Mouse (Mus musculus): ENCODE results near the gene Tmem50b. TPM values are rescaled to one million over a fixed set of nuclear protein-coding genes. Genes with fewer than 3 reads are reported as not detected.

The Tmem50b gene
- polyA plus RNA-seq (2017; shearing (Covaris generic)) = 40.6 TPM

GRCm38 (mm10) chr16:91597672-91598010 lies at the start of gene Tmem50b:
Gene Tmem50b, minus strand, starts transcription at chr16:91597800.

GRCm38 (mm10) chr16:91646681-91647419 lies 49.2 kb upstream of the Tmem50b start, which contains the start of gene Gart:
Gene Gart, minus strand, starts transcription at chr16:91646952.

GRCm38 (mm10) chr16:91618511-91619501 lies 21.2 kb upstream of the Tmem50b start, which contains the start of gene Dnajc28:
Gene Dnajc28, minus strand, starts transcription at chr16:91619026.

GRCm38 (mm10) chr16:91546836-91547741 lies 50.5 kb downstream of the Tmem50b start, which contains the start of gene Ifngr2:
Gene Ifngr2, plus strand, starts transcription at chr16:91547072.

Other genes with a start within 250 kb of the Tmem50b start
- 114 TPM for gene Ifnar2, start 225.0 kb downstream of the Tmem50b start, polyA plus RNA-seq (2017; shearing (Covaris generic))
- gene Gm21970, start 206.1 kb downstream of the Tmem50b start, polyA plus RNA-seq (2017; shearing (Covaris generic)) = not detected
- gene Il10rb, start 191.6 kb downstream of the Tmem50b start, polyA plus RNA-seq (2017; shearing (Covaris generic)) = 155 TPM
- gene Ifnar1, start 112.6 kb downstream of the Tmem50b start, polyA plus RNA-seq (2017; shearing (Covaris generic)) = 194 TPM
- gene Ifngr2, start 50.7 kb downstream of the Tmem50b start, polyA plus RNA-seq (2017; shearing (Covaris generic)) = 14.8 TPM
- 2.7 TPM for gene Dnajc28, start 21.2 kb upstream of the Tmem50b start, polyA plus RNA-seq (2017; shearing (Covaris generic))
- gene Gart, start 49.2 kb upstream of the Tmem50b start, polyA plus RNA-seq (2017; shearing (Covaris generic)) = 127 TPM
- gene Son, start 49.7 kb upstream of the Tmem50b start, polyA plus RNA-seq (2017; shearing (Covaris generic)) = 161 TPM
- gene Donson, start 91.0 kb upstream of the Tmem50b start, polyA plus RNA-seq (2017; shearing (Covaris generic)) = 9.5 TPM
- 79.5 TPM for gene Cryzl1, start 131.2 kb upstream of the Tmem50b start, polyA plus RNA-seq (2017; shearing (Covaris generic))
- gene Itsn1, start 131.5 kb upstream of the Tmem50b start, polyA plus RNA-seq (2017; shearing (Covaris generic)) = 2.3 TPM